Mouse (Mus musculus) midbrain, embryonic 16.5 days (tissue): Measurements from ENCODE around the gene Dcbld2. TPM values are rescaled to one million over a fixed set of nuclear protein-coding genes. Genes with fewer than 3 reads are reported as not detected.
A peak's percentile ranks its signal among the peaks of the same experiment; 100 is the strongest.

Source experiments
- ATAC-seq: fragments of 200-750 bp; cut with Nextera tagmentation; 2 replicates; pipeline ENCODE4 v1.8.0; 2017; ENCODE audit warnings: moderate TSS enrichment
- H3K27ac ChIP-seq: fragments of 300-500 bp; sonication (generic); 2 replicates; pipeline ENCODE4 v1.5.1; 2014; ENCODE audit warnings: mild to moderate bottlenecking, low read length, mixed read lengths
- H3K27me3 ChIP-seq: fragments of 300-500 bp; sonication (generic); 2 replicates; pipeline ENCODE4 v1.6.1; 2014; ENCODE audit warnings: low read depth, low read length, mixed read lengths; ENCODE audit not compliant: control insufficient read depth, insufficient read depth
- H3K36me3 ChIP-seq: fragments of 300-500 bp; sonication (generic); 2 replicates; pipeline ENCODE4 v1.6.1; 2014; ENCODE audit warnings: mild to moderate bottlenecking, low read length, moderate library complexity, mixed read lengths; ENCODE audit not compliant: control insufficient read depth, insufficient read depth
- H3K4me1 ChIP-seq: fragments of 300-500 bp; sonication (generic); 2 replicates; pipeline ENCODE4 v1.6.1; 2014; ENCODE audit warnings: mild to moderate bottlenecking, low read length, mixed read lengths; ENCODE audit not compliant: control insufficient read depth, insufficient read depth
- H3K4me2 ChIP-seq: fragments of 300-500 bp; sonication (generic); 2 replicates; pipeline ENCODE4 v1.6.1; 2014; ENCODE audit warnings: mild to moderate bottlenecking, low read length, mixed read lengths
- H3K4me3 ChIP-seq: fragments of 300-500 bp; sonication (generic); 2 replicates; pipeline ENCODE4 v1.5.1; 2014; ENCODE audit warnings: low read depth, mild to moderate bottlenecking, low read length, moderate library complexity, mixed read lengths
- H3K9ac ChIP-seq: fragments of 300-500 bp; sonication (generic); 2 replicates; pipeline ENCODE4 v1.6.1; 2014; ENCODE audit warnings: low read depth, low read length, mixed read lengths
- H3K9me3 ChIP-seq: fragments of 300-500 bp; sonication (generic); replicated peaks from 2 replicates; pipeline ENCODE4 v1.6.1; 2014; ENCODE audit warnings: mild to moderate bottlenecking, low read length, mixed read lengths; ENCODE audit not compliant: control insufficient read depth, poor library complexity, severe bottlenecking
- WGBS: fragments of 180-500 bp; shearing (Covaris S2); extraction: QIAGEN DNeasy Blood & Tissue Kit; methylation state at CpG from one replicate; pipeline ENCODE4 v1.1.7; 2014; 5-methylcytosine and 5-hydroxymethylcytosine counted together
- polyA plus RNA-seq: library from polyadenylated mRNA; unstranded; fragments of >200 nt; fragmentation: Nextera tagmentation; extraction: Ambion mirVana; gene quantifications from 2 replicates; pipeline ENCODE4 v1.2.1, GENCODE M21; 2015

Gene Dcbld2
- polyA plus RNA-seq, 1 experiment from 2014 or later: 5.5 TPM

DNA sequence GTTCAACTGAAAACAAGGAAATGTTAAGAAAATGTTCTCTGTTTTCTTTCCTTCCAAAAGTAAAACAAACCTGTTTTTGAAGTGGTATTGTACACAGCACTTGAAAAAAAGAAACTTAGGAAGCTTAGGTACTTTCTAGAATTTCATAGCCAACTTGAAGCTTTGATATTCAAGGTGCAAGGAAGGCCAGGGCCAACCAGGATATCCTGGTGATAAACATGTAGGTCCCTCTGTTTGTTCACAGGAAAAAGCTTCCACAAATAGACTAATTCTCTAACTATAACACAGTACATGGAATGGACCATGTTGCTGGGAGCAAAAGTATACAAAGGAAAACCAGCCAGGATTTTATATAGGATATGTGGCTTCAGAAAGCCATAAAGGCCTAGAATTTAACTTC, 88.5 kb downstream of the Dcbld2 start:
- no peak for ATAC-seq
- no peak overlapping the region for H3K27ac ChIP-seq

DNA sequence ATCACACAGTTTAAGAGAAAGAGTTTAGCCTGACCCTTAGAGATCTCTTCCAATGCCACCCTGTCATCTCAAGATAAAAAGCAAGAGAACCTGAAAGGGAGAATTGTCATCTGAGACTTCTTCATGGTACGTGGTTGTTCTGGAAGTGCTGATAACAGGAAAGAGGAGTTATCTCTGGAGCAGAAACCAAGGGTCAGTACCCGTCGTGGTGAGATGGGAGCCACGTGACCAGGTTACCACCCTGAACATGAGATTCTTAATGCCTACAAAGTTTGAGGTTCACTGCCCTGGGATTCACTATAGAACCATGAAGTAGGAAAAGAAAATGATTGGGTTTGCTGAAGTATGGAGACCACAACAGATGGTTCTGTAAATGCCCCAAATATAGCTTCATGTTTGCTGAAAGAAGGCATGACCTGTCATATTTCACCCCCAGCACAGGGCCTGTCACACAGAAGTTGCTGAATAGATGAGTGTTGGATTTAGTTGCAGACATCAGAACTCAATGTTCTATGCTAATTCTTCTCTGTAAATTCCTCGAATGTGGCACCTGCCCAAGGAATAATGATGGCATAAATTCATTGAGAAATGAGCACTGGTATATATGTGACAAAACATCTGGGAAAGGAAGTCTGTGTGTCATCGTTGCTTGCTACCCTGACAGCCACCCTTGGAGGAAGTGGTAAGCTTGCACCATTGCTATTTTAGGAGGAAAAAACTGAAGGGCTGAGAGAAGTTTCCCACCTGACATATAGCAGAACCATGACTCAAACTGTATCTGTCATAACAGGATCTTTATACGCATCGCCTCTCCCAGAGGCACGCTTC, 89.9 kb downstream of the Dcbld2 start:
- Histone ChIP-seq H3K27me3 (no peaks in the 10 kb centered on the region), H3K4me2 (no peak overlapping the region), H3K36me3 (no peaks in the 10 kb centered on the region), H3K4me1 (0 out of 2 replicates have a peak, but pooled peaks cover 3% of the 10 kb centered on the region), H3K4me3 (no peak overlapping the region), H3K9ac (no peak overlapping the region), H3K9me3 (no peaks in the 10 kb centered on the region), H3K27ac (0 out of 2 replicates have a peak overlapping the region, but pooled peaks have one; percentile 13)
- 70% methylated on average over 9 of the region's 9 CpGs for WGBS
- ATAC-seq: no peak

More for the DNA sequence above, 88.5 kb downstream of the Dcbld2 start:
- H3K4me1 ChIP-seq: no peaks in the 10 kb centered on the region
- no peaks in the 10 kb centered on the region for H3K36me3 ChIP-seq
- no peaks in the 10 kb centered on the region for H3K9me3 ChIP-seq
- H3K9ac ChIP-seq: no peak overlapping the region
- no peak overlapping the region for H3K4me3 ChIP-seq
- H3K27me3 ChIP-seq: no peaks in the 10 kb centered on the region
- no peak overlapping the region for H3K4me2 ChIP-seq

DNA sequence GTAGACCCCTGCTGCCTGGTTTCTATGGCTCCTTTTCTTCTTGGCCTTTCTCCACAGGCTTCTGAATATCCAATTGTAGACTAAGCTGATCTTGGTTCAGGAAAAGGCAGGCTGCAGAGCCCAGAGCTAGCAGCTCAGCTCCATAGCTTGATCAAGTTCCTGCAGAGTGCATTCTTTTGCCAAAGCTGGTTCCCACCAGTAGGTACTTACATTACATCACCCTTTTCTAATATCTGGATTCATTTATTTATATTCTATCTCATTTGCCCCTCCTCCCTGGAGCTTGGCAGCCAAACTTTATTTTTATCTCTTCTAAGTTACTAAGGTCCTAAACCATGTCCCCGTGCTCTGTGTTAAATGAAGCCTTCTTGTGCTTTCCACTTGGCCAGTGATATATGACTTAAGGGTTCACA, 90.9 kb downstream of the Dcbld2 start:
- no peaks in the 10 kb centered on the region for H3K36me3 ChIP-seq
- H3K27me3 ChIP-seq: no peaks in the 10 kb centered on the region
- H3K9ac ChIP-seq: no peak overlapping the region
- no peaks in the 10 kb centered on the region for H3K9me3 ChIP-seq
- no peak overlapping the region for H3K4me2 ChIP-seq
- 0 out of 2 replicates have a peak, but pooled peaks cover 3% of the 10 kb centered on the region for H3K4me1 ChIP-seq
- WGBS: 26% methylated on average over 1 of the region's 1 CpGs
- H3K4me3 ChIP-seq: no peak overlapping the region
- peak; percentile 66 for ATAC-seq
- peak overlapping the region; percentile 39 for H3K27ac ChIP-seq

DNA sequence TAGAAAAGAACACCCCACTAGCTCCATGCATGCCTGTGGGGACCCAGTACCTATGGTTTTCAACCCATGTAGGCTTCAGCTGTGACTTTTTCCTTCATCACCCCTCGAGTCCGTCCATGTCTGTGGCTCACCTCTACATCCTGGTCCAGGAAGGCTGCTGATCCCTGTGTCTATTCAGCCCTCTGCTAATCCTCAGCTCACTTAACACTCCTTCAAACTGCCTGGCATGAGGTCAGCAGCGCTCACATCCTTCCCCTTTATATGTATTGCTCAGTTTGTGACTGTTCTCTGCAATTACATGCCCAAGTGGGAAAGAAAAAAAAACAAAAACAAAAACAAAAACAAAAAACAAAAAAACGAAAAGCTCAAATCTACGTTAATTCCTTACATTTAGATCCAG, 91.4 kb downstream of the Dcbld2 start:
- H3K36me3 ChIP-seq: no peaks in the 10 kb centered on the region
- H3K9ac ChIP-seq: no peak overlapping the region
- H3K27me3 ChIP-seq: no peaks in the 10 kb centered on the region
- H3K4me1 ChIP-seq: 0 out of 2 replicates have a peak, but pooled peaks cover 3% of the 10 kb centered on the region
- no peak overlapping the region for H3K4me2 ChIP-seq
- H3K9me3 ChIP-seq: no peaks in the 10 kb centered on the region
- H3K27ac ChIP-seq: peak overlapping the region; percentile 39
- ATAC-seq: peak; percentile 63
- 36% methylated on average over 5 of the region's 5 CpGs for WGBS
- no peak overlapping the region for H3K4me3 ChIP-seq

DNA sequence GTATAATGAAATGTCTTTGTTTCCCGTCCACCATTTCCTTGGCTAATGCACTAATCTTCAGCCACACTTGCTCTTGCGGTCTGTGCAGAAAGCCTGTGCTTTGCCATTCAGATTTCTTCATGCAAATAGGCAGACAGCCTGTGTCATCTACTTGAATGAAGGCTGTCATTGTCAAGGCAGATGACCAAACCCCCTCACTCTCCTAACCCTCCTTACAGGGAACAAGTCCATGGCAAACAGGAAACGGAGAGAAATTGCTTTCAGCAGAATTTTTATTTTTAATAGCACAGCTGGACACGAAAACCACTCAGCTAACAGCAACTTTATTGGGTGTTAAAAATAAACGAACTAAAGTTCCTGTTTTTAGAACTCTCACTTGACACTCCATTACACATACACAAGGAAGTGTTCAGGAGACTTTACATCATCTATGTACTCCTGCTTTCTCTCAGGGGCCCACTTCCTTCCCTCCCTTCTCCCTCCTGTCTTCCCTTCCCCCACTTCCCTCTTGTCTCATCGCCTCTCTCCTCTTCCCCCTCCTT, 93.6 kb downstream of the Dcbld2 start:
- WGBS: 23% methylated on average over 6 of the region's 6 CpGs
- Histone ChIP-seq H3K4me1 (0 out of 2 replicates have a peak, but pooled peaks cover 3% of the 10 kb centered on the region), H3K9me3 (no peaks in the 10 kb centered on the region), H3K27me3 (no peaks in the 10 kb centered on the region), H3K4me3 (no peak overlapping the region), H3K4me2 (no peak overlapping the region), H3K27ac (no peak overlapping the region), H3K36me3 (no peaks in the 10 kb centered on the region), H3K9ac (no peak overlapping the region)
- ATAC-seq: peak; percentile 50; the same call in 1 of the 2 replicates

GRCm38 (mm10) chr16:58502566-58502965, 94.3 kb downstream of the Dcbld2 start:
- Histone ChIP-seq H3K9ac (no peak overlapping the region), H3K4me2 (no peak overlapping the region), H3K9me3 (no peaks in the 10 kb centered on the region), H3K27me3 (no peaks in the 10 kb centered on the region), H3K27ac (no peak overlapping the region), H3K4me3 (no peak overlapping the region), H3K4me1 (0 out of 2 replicates have a peak, but pooled peaks cover 3% of the 10 kb centered on the region), H3K36me3 (no peaks in the 10 kb centered on the region)
- 73% methylated on average over 6 of the region's 6 CpGs for WGBS
- no peak for ATAC-seq

- no peak for ATAC-seq
- H3K9ac ChIP-seq: no peak overlapping the region
- H3K27me3 ChIP-seq: no peaks in the 10 kb centered on the region
- H3K27ac ChIP-seq: no peak overlapping the region
- no peak overlapping the region for H3K4me2 ChIP-seq
- no peaks in the 10 kb centered on the region for H3K9me3 ChIP-seq
- no peak overlapping the region for H3K4me3 ChIP-seq
- H3K36me3 ChIP-seq: no peaks in the 10 kb centered on the region
- H3K4me1 ChIP-seq: 0 out of 2 replicates have a peak, but pooled peaks cover 3% of the 10 kb centered on the region
These were observed 96.7 kb downstream of the Dcbld2 start for GRCm38 (mm10) chr16:58504945-58505344.

DNA sequence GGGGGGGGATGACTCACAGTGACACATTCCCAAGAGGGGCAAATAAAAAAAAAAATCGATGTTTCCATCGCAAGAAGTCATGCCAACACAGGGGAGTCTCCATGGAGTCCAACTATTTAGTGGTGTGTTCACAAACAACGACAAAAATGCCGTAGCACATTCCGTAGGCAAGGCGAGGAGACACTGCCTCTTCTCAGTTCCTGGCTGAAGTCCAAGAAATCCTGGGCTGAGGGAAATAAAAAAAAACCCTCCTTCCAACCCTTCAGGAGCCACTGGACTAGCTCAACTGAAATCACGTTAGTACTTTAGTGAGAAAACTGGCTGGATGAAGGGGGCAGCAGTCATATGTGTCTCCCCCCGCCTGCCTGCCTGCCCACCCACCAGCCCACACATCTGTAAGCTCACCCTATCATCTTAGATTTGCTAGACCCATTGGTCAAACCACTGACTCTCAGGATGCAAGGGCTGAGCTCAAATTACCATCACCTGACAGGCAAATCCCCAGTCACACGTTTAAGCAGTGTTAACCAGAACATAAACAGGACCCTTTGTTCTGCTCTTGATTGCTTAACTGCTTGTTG, 104.0 kb downstream of the Dcbld2 start:
- no peaks in the 10 kb centered on the region for H3K9me3 ChIP-seq
- peak; percentile 55; the same call in 1 of the 2 replicates for ATAC-seq
- H3K4me2 ChIP-seq: no peak overlapping the region
- no peaks in the 10 kb centered on the region for H3K27me3 ChIP-seq
- H3K36me3 ChIP-seq: no peaks in the 10 kb centered on the region
- peak overlapping the region; percentile 40; the same call in 1 of the 2 replicates for H3K27ac ChIP-seq
- H3K4me1 ChIP-seq: peaks cover 2% of the 10 kb centered on the region; the same call in 1 of the 2 replicates
- H3K4me3 ChIP-seq: no peak overlapping the region
- WGBS: 21% methylated on average over 9 of the region's 9 CpGs
- no peak overlapping the region for H3K9ac ChIP-seq

DNA sequence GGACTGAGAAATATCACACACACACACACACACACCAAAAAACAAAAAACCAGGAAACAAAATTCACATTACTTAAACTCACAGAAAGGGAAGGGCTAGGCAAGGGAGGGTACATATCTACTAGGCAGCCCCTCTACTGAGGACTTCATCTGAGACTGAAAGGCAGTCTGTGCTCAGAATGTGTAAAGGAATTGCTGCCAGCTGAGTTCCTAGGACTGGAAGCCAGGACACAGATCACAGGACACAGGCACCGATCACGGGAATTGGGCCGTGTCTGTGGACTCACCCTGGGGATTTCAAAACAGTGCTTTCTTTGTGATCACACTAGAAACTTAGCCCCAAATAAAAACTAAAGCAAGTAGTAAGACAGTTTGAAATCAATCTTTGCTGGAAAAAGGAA, 104.6 kb downstream of the Dcbld2 start:
- H3K4me1 ChIP-seq: peaks cover 2% of the 10 kb centered on the region; the same call in 1 of the 2 replicates
- peak; percentile 69 for ATAC-seq
- no peak overlapping the region for H3K4me3 ChIP-seq
- H3K27me3 ChIP-seq: no peaks in the 10 kb centered on the region
- no peak overlapping the region; the same call in 1 of the 2 replicates for H3K27ac ChIP-seq
- H3K4me2 ChIP-seq: no peak overlapping the region
- WGBS: 10% methylated on average over 3 of the region's 3 CpGs
- no peaks in the 10 kb centered on the region for H3K9me3 ChIP-seq
- H3K36me3 ChIP-seq: no peaks in the 10 kb centered on the region
- H3K9ac ChIP-seq: no peak overlapping the region
